Mouse (Mus musculus): Measurements from ENCODE around the gene Nadsyn1.

GRCm38 (mm10) chr7:143819201-143819600, 3.4 kb downstream of the Nadsyn1 start:
- TF ChIP-seq TAL1 (IDR thresholded peaks at IDR 0.05; ENCODE audit: low read length) = no peak
- TF ChIP-seq GATA1 (IDR thresholded peaks at IDR 0.05; ENCODE audit: low read length) = no peak
